Mouse (Mus musculus): ENCODE measurements around the gene Jazf1. TPM values are rescaled to one million over a fixed set of nuclear protein-coding genes. Genes with fewer than 3 reads are reported as not detected.

The Jazf1 gene
- polyA plus RNA-seq, 1 experiment from 2014 or later, result 24.9 TPM

GRCm38 (mm10) chr6:52893811-52894500 is 174.5 kb downstream of the Jazf1 start:
- Histone ChIP-seq H3K27ac (peak overlapping the region; percentile 65), H3K36me3 (0 out of 2 replicates have a peak, but pooled peaks cover 2% of the 10 kb centered on the region), H3K4me1 (replicated peaks) (peaks cover 30% of the 10 kb centered on the region), H3K27me3 (peaks cover 4% of the 10 kb centered on the region; the same call in 1 of the 2 replicates), H3K4me3 (replicated peaks) (no peak overlapping the region), H3K9me3 (no peaks in the 10 kb centered on the region), H3K4me2 (replicated peaks) (peak overlapping the region; percentile 35), H3K9ac (replicated peaks) (no peak overlapping the region)
- ATAC-seq, result peak; percentile 86
- 23% methylated on average over 9 of the region's 9 CpGs for WGBS

- no peak for ATAC-seq
- peak overlapping the region; percentile 39; the same call in 1 of the 2 replicates for H3K27ac ChIP-seq
- no peak overlapping the region for H3K4me3 ChIP-seq (replicated peaks)
- 0 out of 2 replicates have a peak, but pooled peaks cover 3% of the 10 kb centered on the region for H3K36me3 ChIP-seq
- no peaks in the 10 kb centered on the region for H3K9me3 ChIP-seq
- peaks cover 30% of the 10 kb centered on the region for H3K4me1 ChIP-seq (replicated peaks)
- H3K4me2 ChIP-seq (replicated peaks), result no peak overlapping the region
- H3K9ac ChIP-seq (replicated peaks), result no peak overlapping the region
- peaks cover 4% of the 10 kb centered on the region; the same call in 1 of the 2 replicates for H3K27me3 ChIP-seq
- 79% methylated on average over 3 of the region's 3 CpGs for WGBS
These were observed 175.5 kb downstream of the Jazf1 start for GRCm38 (mm10) chr6:52892978-52893377.

GRCm38 (mm10) chr6:52887541-52888203 is 180.8 kb downstream of the Jazf1 start:
- H3K36me3 ChIP-seq, result 0 out of 2 replicates have a peak, but pooled peaks cover 3% of the 10 kb centered on the region
- H3K27ac ChIP-seq, result no peak overlapping the region
- ATAC-seq, result no peak
- H3K9ac ChIP-seq (replicated peaks), result no peak overlapping the region
- H3K4me1 ChIP-seq (replicated peaks), result 0 out of 2 replicates have a peak, but pooled peaks cover 10% of the 10 kb centered on the region
- H3K4me3 ChIP-seq (replicated peaks), result no peak overlapping the region
- 0 out of 2 replicates have a peak, but pooled peaks cover 4% of the 10 kb centered on the region for H3K27me3 ChIP-seq
- 67% methylated on average over 4 of the region's 4 CpGs for WGBS
- no peaks in the 10 kb centered on the region for H3K9me3 ChIP-seq
- no peak overlapping the region for H3K4me2 ChIP-seq (replicated peaks)

GRCm38 (mm10) chr6:52883773-52884172 is 184.7 kb downstream of the Jazf1 start:
- Histone ChIP-seq H3K4me1 (replicated peaks) (0 out of 2 replicates have a peak, but pooled peaks cover 6% of the 10 kb centered on the region), H3K9ac (replicated peaks) (no peak overlapping the region), H3K9me3 (0 out of 2 replicates have a peak, but pooled peaks cover 6% of the 10 kb centered on the region), H3K36me3 (no peaks in the 10 kb centered on the region), H3K27me3 (no peaks in the 10 kb centered on the region), H3K4me2 (replicated peaks) (no peak overlapping the region), H3K4me3 (replicated peaks) (no peak overlapping the region), H3K27ac (no peak overlapping the region)
- no peak for ATAC-seq
- WGBS, result 76% methylated on average over 2 of the region's 2 CpGs

GRCm38 (mm10) chr6:52877176-52877575 is 191.3 kb downstream of the Jazf1 start:
- no peak for ATAC-seq
- whole genome bisulfite sequencing, result 48% methylated on average over 4 of the region's 4 CpGs
- H3K4me3 ChIP-seq (replicated peaks), result no peak overlapping the region

GRCm38 (mm10) chr6:52871306-52871705 is 197.1 kb downstream of the Jazf1 start:
- no peak overlapping the region for H3K4me2 ChIP-seq (replicated peaks)
- H3K4me3 ChIP-seq (replicated peaks), result no peak overlapping the region
- no peaks in the 10 kb centered on the region for H3K27me3 ChIP-seq
- no peaks in the 10 kb centered on the region for H3K9me3 ChIP-seq
- H3K36me3 ChIP-seq, result no peaks in the 10 kb centered on the region
- 28% methylated on average over 2 of the region's 2 CpGs for WGBS
- no peak overlapping the region for H3K9ac ChIP-seq (replicated peaks)
- peaks cover 27% of the 10 kb centered on the region for H3K4me1 ChIP-seq (replicated peaks)
- no peak overlapping the region for H3K27ac ChIP-seq
- ATAC-seq, result no peak

More at GRCm38 (mm10) chr6:52877176-52877575, 191.3 kb downstream of the Jazf1 start:
- Histone ChIP-seq H3K4me1 (replicated peaks) (no peaks in the 10 kb centered on the region), H3K9me3 (0 out of 2 replicates have a peak, but pooled peaks cover 6% of the 10 kb centered on the region), H3K27ac (no peak overlapping the region), H3K36me3 (no peaks in the 10 kb centered on the region), H3K4me2 (replicated peaks) (no peak overlapping the region), H3K27me3 (no peaks in the 10 kb centered on the region), H3K9ac (replicated peaks) (no peak overlapping the region)

- H3K27me3 ChIP-seq, result no peaks in the 10 kb centered on the region
These were observed 199.2 kb downstream of the Jazf1 start for GRCm38 (mm10) chr6:52869252-52869651.

GRCm38 (mm10) chr6:52868352-52868751 is 200.1 kb downstream of the Jazf1 start:
- ATAC-seq, result no peak
- 88% methylated on average over 2 of the region's 2 CpGs for WGBS
- no peak overlapping the region for H3K27ac ChIP-seq
- H3K4me2 ChIP-seq (replicated peaks), result no peak overlapping the region
- no peaks in the 10 kb centered on the region for H3K36me3 ChIP-seq
- H3K27me3 ChIP-seq, result no peaks in the 10 kb centered on the region
- H3K9ac ChIP-seq (replicated peaks), result no peak overlapping the region
- peaks cover 30% of the 10 kb centered on the region for H3K4me1 ChIP-seq (replicated peaks)
- no peak overlapping the region for H3K4me3 ChIP-seq (replicated peaks)
- H3K9me3 ChIP-seq, result no peaks in the 10 kb centered on the region

More at GRCm38 (mm10) chr6:52869252-52869651, 199.2 kb downstream of the Jazf1 start:
- no peak overlapping the region for H3K27ac ChIP-seq
- no peak for ATAC-seq
- no peak overlapping the region for H3K4me2 ChIP-seq (replicated peaks)
- no peak overlapping the region for H3K9ac ChIP-seq (replicated peaks)
- no peaks in the 10 kb centered on the region for H3K36me3 ChIP-seq
- no peak overlapping the region for H3K4me3 ChIP-seq (replicated peaks)
- H3K4me1 ChIP-seq (replicated peaks), result peaks cover 30% of the 10 kb centered on the region
- H3K9me3 ChIP-seq, result no peaks in the 10 kb centered on the region
- 85% methylated on average over 2 of the region's 2 CpGs for WGBS

GRCm38 (mm10) chr6:52861928-52862327 is 206.5 kb downstream of the Jazf1 start:
- Histone ChIP-seq H3K4me1 (replicated peaks) (peaks cover 59% of the 10 kb centered on the region), H3K27me3 (no peaks in the 10 kb centered on the region), H3K9me3 (no peaks in the 10 kb centered on the region), H3K36me3 (no peaks in the 10 kb centered on the region), H3K27ac (0 out of 2 replicates have a peak overlapping the region, but pooled peaks have one; percentile 26), H3K4me3 (replicated peaks) (no peak overlapping the region), H3K9ac (replicated peaks) (no peak overlapping the region), H3K4me2 (replicated peaks) (no peak overlapping the region)
- ATAC-seq, result no peak
- WGBS, result 40% methylated on average over 7 of the region's 7 CpGs

- 0 out of 2 replicates have a peak overlapping the region, but pooled peaks have one; percentile 12 for H3K27ac ChIP-seq
- peaks cover 62% of the 10 kb centered on the region for H3K4me1 ChIP-seq (replicated peaks)
- WGBS, result 66% methylated on average over 9 of the region's 9 CpGs
These were observed 207.1 kb downstream of the Jazf1 start for GRCm38 (mm10) chr6:52861186-52861820.

GRCm38 (mm10) chr6:52860713-52861112 is 207.7 kb downstream of the Jazf1 start:
- no peak overlapping the region for H3K4me2 ChIP-seq (replicated peaks)
- ATAC-seq, result no peak
- no peak overlapping the region for H3K4me3 ChIP-seq (replicated peaks)
- peaks cover 62% of the 10 kb centered on the region for H3K4me1 ChIP-seq (replicated peaks)
- no peaks in the 10 kb centered on the region for H3K36me3 ChIP-seq
- H3K27ac ChIP-seq, result no peak overlapping the region
- 52% methylated on average over 6 of the region's 6 CpGs for WGBS
- H3K9me3 ChIP-seq, result no peaks in the 10 kb centered on the region
- no peak overlapping the region for H3K9ac ChIP-seq (replicated peaks)
- no peaks in the 10 kb centered on the region for H3K27me3 ChIP-seq

More at GRCm38 (mm10) chr6:52861186-52861820, 207.1 kb downstream of the Jazf1 start:
- Histone ChIP-seq H3K36me3 (no peaks in the 10 kb centered on the region), H3K9ac (replicated peaks) (no peak overlapping the region), H3K4me2 (replicated peaks) (no peak overlapping the region), H3K27me3 (no peaks in the 10 kb centered on the region), H3K4me3 (replicated peaks) (no peak overlapping the region), H3K9me3 (no peaks in the 10 kb centered on the region)
- no peak for ATAC-seq
